In genomic region chrY:90743811-90744220, GRCm38 (mm10) we compare ENCODE assay signal across 11 mouse cellular contexts. TPM values are rescaled to one million over a fixed set of nuclear protein-coding genes. Genes with fewer than 3 reads are reported as not detected.
A peak's percentile ranks its signal among the peaks of the same experiment; 100 is the strongest.
DNase-seq lines count a peak whose midpoint lies in the region; ATAC-seq lines count a peak whose summit lies in the region.
"Had no signal": no experiment of that assay in that cellular context is flagged by ENCODE, and none has a peak within 500 bp of the region (broad histone marks: within the 10 kb centered on the region; RNA-seq: fewer than 3 reads in every experiment).

No protein-coding gene starts in this region.

- no peaks in the 10 kb centered on the region for H3K27me3 ChIP-seq in neural tube, embryonic 15.5 days (replicated peaks)
- H3K27me3 ChIP-seq: CH12.LX; hindbrain, embryonic 15.5 days had no signal

- no peak for ATAC-seq in neural tube, embryonic 15.5 days (ENCODE audit: low FRiP score)
- no peak for ATAC-seq in frontal cortex, adult (ENCODE audit: low TSS enrichment)

- DNase-seq in cerebellum, postnatal 36 days = peak; percentile 16 to 31
- no peak for DNase-seq in cerebellum, adult 9-11 months
- DNase-seq in layer of hippocampus, adult 9-11 months = peak; percentile 19
- DNase-seq in layer of hippocampus, postnatal 14 days (ENCODE audit: low spot score in 2 of 2) = no peak
- peak; percentile 3 for DNase-seq in thymus, postnatal 25 days
- DNase-seq in thymus, adult 18-20 months = no peak

- no peak overlapping the region; the same call in 1 of the 2 replicates for H3K4me3 ChIP-seq in neural tube, embryonic 15.5 days (replicated peaks)

- peak overlapping the region; percentile 82 for H3K27ac ChIP-seq in neural tube, embryonic 15.5 days (replicated peaks)

- no peak overlapping the region for H3K9ac ChIP-seq in neural tube, embryonic 15.5 days (replicated peaks)
- H3K9ac ChIP-seq: hindbrain, embryonic 15.5 days had no signal

- H3K4me1 ChIP-seq in neural tube, embryonic 15.5 days = no peaks in the 10 kb centered on the region
- H3K4me1 ChIP-seq: hindbrain, embryonic 15.5 days had no signal

- H3K36me3 ChIP-seq in neural tube, embryonic 15.5 days = peaks cover 40% of the 10 kb centered on the region

- H3K4me2 ChIP-seq in neural tube, embryonic 15.5 days = peak overlapping the region; percentile 46

- H3K9me3 ChIP-seq in neural tube, embryonic 15.5 days (replicated peaks) = peaks cover 41% of the 10 kb centered on the region

- 33% methylated on average over 7 of the region's 21 CpGs for WGBS in neural tube, embryonic 15.5 days

RNA-seq across cellular contexts. Expression of gene Gm21860, which starts 10.8 kb away (rescaled TPM):
- total RNA-seq in layer of hippocampus, postnatal 14 days (2021) = not detected
- not detected in 2 replicates for polyA plus RNA-seq in neural tube, embryonic 15.5 days (2015; fragmentation: Nextera tagmentation; extraction: Ambion mirVana)
- total RNA-seq: CH12.LX had no signal
- polyA plus RNA-seq: forebrain, embryonic 16.5 days; hindbrain, embryonic 15.5 days had no signal

RNA-seq across cellular contexts. Expression of gene Gm47283, which starts 40.7 kb away (rescaled TPM):
- not detected for total RNA-seq in layer of hippocampus, postnatal 14 days (2021)
- polyA plus RNA-seq in neural tube, embryonic 15.5 days (2015; fragmentation: Nextera tagmentation; extraction: Ambion mirVana) = not detected in 2 replicates
- total RNA-seq: CH12.LX had no signal
- polyA plus RNA-seq: forebrain, embryonic 16.5 days; hindbrain, embryonic 15.5 days had no signal

Comparison
In these comparisons a context has a peak if more than half of its experiments do, and no peak if none do; other contexts are left out.
1. DNase-seq: peak in cerebellum, postnatal 36 days (2 of 2), layer of hippocampus, adult 9-11 months (single experiment) and thymus, postnatal 25 days (single experiment); none in cerebellum, adult 9-11 months (single experiment), layer of hippocampus, postnatal 14 days (0 of 2) and thymus, adult 18-20 months (0 of 2).